Mouse (Mus musculus): ENCODE results near the gene Alox12.

DNA sequence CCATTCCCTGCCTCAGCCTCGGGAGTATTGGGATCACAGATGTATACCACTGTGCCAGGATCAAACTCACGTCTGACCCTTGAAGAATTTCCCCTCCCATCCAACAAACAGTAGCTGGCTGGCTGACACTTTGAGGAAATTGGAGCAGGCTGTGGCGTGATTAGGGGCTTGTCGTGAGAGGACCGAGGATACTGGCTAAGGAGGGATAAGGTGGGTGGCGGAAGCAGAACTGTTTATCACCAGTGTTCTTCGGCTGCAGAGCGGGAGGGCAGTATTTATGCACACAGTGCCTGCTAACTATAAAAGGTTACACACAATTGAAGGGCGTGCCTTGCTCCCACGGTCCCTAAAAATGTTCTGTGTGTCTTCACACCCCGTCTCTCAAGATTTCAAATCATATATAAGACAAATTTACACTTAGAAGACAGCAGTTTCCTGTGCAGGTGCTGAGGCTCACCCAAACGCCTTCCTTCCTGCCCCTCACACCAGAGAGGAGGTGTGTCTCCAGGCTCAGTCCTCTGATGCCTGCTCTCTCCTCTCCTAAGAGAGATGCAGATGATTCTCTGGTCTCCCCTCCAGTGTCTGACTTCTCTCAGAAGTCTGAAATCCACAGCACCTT lies 42.8 kb upstream of the Alox12 start:
- TF ChIP-seq GATA1 (IDR thresholded peaks at IDR 0.05; ENCODE audit: borderline replicate concordance, low read length) (peak; percentile 98), FLI1 (IDR thresholded peaks at IDR 0.05; ENCODE audit: low read length) (peak; percentile 56; the same call in 1 of the 2 replicates)
